Mouse (Mus musculus): ENCODE results near the gene Errfi1.
"Not testable (repeated sequence)": the region's sequence is repeated elsewhere in the genome, so short reads cannot be mapped to it uniquely, and the experiment has no call there.

Errfi1 gene

DNA sequence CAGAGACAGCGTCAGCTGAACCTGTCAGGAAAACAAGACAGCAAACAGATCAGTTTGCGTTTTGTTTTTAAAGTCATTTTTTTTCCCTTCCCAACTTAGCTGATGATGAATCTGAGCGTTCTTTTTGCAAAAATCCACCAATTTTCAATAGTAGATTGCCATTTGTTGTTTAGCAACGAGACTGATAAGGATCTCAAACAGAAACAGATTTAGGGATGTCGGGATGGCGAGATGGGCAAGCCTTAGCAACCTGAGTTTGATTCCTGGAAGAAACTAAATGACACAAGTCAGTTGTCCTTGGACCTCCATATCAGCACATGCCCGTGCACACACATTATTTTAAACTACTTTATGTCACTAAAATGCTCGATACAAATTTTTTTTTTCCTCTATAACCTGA is 19.0 kb downstream of the Errfi1 start:
- in situ Hi-C loops (cut with MboI; ENCODE audit: low sequenced_read_pairs): loop anchor here (10.0 kb wide), 1 partner anchor 218 kb away; the partner anchor contains the start of gene Slc45a1

DNA sequence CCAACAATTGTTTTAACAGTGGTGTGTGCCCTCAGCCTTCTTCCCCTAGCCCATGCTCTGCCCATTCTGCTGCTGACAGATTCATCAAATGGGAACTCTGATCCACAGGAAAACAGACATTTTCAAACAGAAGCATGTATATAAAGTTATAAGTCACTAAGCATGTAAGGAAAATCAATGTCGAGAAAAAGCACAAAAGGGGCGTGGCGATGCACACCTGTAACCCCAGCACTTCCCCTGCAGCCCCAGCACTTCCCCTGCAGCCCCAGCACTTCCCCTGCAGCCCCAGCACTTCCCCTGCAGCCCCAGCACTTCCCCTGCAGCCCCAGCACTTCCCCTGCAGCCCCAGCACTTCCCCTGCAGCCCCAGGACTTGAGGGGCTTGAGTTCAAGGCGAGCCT is 20.7 kb downstream of the Errfi1 start:
- in situ Hi-C loops (cut with MboI; ENCODE audit: low sequenced_read_pairs): loop anchor here (10.0 kb wide), 1 partner anchor 220 kb away; the partner anchor contains the start of gene Slc45a1

DNA sequence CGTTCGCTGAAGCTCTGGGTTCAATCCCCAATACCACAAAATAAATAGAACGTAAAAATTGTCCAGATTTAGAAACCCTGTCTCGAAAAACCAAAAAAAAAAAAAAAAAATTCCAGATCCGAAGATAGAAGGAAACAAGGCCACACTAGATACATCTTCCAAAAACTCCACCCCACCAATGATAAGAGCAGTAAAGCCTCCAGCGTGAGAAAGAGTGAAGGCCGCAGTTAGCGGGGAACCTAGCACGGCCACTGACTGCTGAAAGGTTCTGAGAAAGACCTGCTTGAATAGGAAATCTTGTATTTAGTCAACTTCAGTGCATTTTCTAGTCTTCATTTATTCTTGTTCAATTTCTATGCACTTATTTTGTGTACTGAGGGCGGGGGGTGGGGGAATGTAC is 21.7 kb downstream of the Errfi1 start:
- in situ Hi-C loops (cut with MboI; ENCODE audit: low sequenced_read_pairs): loop anchor here (10.0 kb wide), 1 partner anchor 221 kb away; the partner anchor contains the start of gene Slc45a1

- in situ Hi-C loops (cut with MboI; ENCODE audit: low sequenced_read_pairs): loop anchor here (10.0 kb wide), 1 partner anchor 225 kb away; the partner anchor contains the start of gene Slc45a1
These were observed 25.9 kb downstream of the Errfi1 start for GRCm38 (mm10) chr4:150879631-150880030.

DNA sequence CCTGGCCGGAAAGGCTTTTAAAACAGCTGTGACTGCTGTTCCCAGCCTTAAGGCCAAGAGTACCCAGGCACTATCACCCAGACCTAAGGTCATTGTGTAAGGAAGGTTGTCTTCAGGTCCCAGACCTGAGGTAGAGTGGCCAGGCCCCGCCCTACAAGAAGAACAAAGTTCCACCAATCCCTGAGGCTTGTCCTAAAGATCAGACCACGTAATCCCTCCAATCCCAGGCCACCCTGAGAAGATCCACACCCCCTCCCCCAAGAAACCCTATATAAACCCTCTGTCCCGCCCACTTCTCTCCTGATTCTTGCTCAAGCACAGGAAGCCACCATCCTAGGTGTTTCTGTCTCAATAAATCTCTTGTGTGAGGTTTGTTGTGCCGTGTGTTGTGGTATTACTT is 26.6 kb downstream of the Errfi1 start:
- in situ Hi-C loops (cut with MboI; ENCODE audit: low sequenced_read_pairs): no loop called here

- in situ Hi-C loops (cut with MboI; ENCODE audit: low sequenced_read_pairs): no loop called here
These were observed 28.9 kb downstream of the Errfi1 start for GRCm38 (mm10) chr4:150882632-150883031.

- in situ Hi-C loops (cut with MboI; ENCODE audit: low sequenced_read_pairs): no loop called here
These were observed 34.2 kb downstream of the Errfi1 start for GRCm38 (mm10) chr4:150887903-150888302.

DNA sequence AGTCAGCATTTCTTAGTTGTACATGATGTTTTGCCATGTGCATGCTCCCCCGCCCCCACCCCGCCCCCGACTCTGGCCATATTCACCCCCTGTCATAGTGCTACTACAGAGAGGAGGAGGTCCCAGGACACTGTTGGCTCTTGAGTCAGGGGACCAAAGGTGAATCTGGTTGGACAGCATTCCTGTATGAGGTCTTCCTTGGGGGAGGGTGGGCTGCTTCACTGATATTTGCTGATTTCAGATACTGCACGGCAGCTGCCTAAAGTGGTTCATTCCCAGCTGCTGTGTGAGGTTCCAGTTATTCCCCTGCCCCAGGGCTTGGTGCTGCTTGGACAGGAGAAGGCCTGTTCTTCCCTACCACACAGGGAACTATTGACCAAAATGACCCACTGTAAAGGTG is 34.8 kb downstream of the Errfi1 start:
- in situ Hi-C loops (cut with MboI; ENCODE audit: low sequenced_read_pairs): no loop called here

- in situ Hi-C loops (cut with MboI; ENCODE audit: low sequenced_read_pairs): no loop called here
These were observed 35.7 kb downstream of the Errfi1 start for GRCm38 (mm10) chr4:150889273-150889954.

DNA sequence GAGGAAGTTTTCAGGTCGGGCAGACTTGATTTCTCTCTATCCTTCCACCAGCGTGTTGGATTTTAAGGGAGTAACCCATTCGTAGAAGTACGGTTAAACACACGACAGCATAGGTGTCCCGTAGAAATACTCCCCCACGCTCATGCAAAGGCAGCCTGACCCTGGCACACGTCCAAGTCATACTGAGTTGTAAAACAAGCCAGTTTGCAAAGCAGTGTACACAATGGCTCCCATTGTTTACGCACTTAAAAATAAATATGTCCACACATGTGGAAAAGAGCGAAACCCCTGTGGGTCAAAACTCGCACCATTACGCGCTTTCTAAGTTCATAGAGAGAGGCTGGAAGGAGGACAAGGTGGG is 36.2 kb downstream of the Errfi1 start:
- in situ Hi-C loops (cut with MboI; ENCODE audit: low sequenced_read_pairs): no loop called here

GRCm38 (mm10) chr4:150891308-150891707 is 37.6 kb downstream of the Errfi1 start:
- in situ Hi-C loops (cut with MboI; ENCODE audit: low sequenced_read_pairs): no loop called here

GRCm38 (mm10) chr4:150894718-150895501 is 41.2 kb downstream of the Errfi1 start:
- in situ Hi-C loops (cut with MboI; ENCODE audit: low sequenced_read_pairs): no loop called here

- in situ Hi-C loops (cut with MboI; ENCODE audit: low sequenced_read_pairs): no loop called here
These were observed 43.3 kb downstream of the Errfi1 start for GRCm38 (mm10) chr4:150896896-150897624.

DNA sequence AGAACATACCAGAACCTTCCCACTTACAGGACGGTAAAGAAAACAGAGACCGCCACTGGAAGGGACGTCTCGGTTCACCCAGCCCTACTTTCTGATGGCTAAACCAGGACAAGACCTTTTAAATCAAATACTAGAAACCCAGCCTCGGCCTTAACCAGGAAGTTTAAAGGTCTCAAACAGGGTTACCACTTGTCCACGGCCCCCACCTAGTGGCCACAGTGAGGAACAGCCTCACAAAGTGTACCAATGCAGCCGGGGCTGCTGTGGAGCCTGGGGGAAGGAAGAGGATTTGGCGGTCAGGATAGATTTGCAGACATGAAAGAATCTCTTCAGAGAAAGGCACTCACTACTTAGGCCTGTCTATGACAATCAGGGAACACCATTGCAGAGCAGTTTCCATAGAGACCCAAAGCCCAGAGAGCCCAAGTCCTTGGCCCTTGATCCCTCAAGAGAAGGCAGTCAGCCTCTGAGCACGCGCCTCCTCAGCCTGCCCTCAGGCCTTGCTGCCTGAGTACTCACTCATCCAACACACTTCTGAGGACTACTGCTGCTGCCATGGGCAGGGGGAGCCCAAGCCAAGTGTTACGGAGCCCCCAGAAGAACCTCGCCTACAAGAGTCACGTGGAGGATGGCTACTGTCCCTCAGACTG is 45.1 kb downstream of the Errfi1 start:
- in situ Hi-C loops (cut with MboI; ENCODE audit: low sequenced_read_pairs): no loop called here

DNA sequence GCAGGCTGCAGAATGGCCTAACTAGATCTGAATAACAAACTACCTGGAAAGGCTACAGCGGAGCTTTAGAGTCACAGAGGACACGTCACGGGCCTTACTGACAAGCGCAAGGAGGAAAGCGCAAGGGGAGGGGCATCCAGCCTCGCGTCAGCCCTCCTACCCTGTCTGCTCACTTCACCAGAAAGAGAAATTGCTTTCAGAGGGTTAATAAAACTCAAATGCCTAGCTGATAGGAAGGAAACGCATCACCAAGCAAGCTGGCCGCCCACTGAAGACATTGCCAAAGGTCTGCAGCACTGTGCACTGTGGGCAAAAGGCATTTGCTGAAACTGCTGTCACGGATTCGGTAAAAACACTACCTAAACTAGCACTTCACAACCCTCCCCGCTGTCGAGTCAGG is 46.8 kb downstream of the Errfi1 start:
- in situ Hi-C loops (cut with MboI; ENCODE audit: low sequenced_read_pairs): no loop called here

DNA sequence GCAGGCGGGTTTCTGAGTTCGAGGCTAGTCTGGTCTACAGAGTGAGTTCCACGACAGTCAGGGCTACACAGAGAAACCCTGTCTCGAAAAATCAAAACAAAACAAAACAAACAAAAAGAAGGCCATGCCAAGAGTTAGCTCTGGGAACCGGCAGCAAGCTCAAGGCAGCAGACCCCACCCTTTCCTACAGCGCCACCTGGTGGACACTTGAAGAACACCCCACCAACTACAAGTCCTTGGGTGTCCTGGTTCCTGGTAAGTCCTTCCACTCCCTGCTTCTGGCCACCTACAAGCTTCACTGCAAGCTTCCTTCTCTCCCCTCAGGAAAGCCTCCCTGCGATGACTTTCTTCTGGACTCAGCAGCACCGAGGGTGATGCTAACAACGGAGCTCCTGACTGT is 47.9 kb downstream of the Errfi1 start:
- in situ Hi-C loops (cut with MboI; ENCODE audit: low sequenced_read_pairs): no loop called here

- in situ Hi-C loops (cut with MboI; ENCODE audit: low sequenced_read_pairs): no loop called here
These were observed 48.3 kb downstream of the Errfi1 start for GRCm38 (mm10) chr4:150902062-150902461.

GRCm38 (mm10) chr4:150903091-150903742 is 49.5 kb downstream of the Errfi1 start:
- in situ Hi-C loops (cut with MboI; ENCODE audit: low sequenced_read_pairs): no loop called here

GRCm38 (mm10) chr4:150907099-150907498 is 53.4 kb downstream of the Errfi1 start:
- in situ Hi-C loops (cut with MboI; ENCODE audit: low sequenced_read_pairs): no loop called here

DNA sequence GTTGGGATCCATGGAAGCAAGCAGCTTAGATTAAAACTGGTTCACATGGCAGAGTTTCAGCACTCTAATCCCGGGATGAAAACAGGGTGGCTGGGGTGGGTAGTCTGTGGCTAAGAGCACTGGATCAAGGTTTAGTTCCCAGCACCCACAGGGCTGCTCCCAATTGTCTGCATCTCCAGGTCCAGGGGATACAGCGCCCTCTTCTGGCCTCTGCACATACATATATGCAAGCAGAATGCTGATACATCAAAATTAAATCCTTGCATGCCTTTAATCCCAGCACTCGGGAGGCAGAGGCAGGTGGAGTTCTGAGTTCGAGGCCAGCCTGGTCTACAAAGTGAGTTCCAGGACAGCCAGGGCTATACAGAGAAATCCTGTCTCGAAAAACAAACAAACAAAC is 54.8 kb downstream of the Errfi1 start:
- in situ Hi-C loops (cut with MboI; ENCODE audit: low sequenced_read_pairs): not testable (repeated sequence)
